Mouse (Mus musculus) kidney, postnatal 0 days (tissue): Measurements from ENCODE around the gene Cldn19. TPM values are rescaled to one million over a fixed set of nuclear protein-coding genes. Genes with fewer than 3 reads are reported as not detected.
A peak's percentile ranks its signal among the peaks of the same experiment; 100 is the strongest.

Experiments
- ATAC-seq: fragments of 200-750 bp; cut with Nextera tagmentation; replicated peaks from 2 replicates; pipeline ENCODE4 v1.8.0; 2017; ENCODE audit warnings: low read depth, moderate number of reproducible peaks, moderate TSS enrichment, moderate library complexity; ENCODE audit not compliant: low FRiP score
- DNase-seq: peaks from one replicate; pipeline ENCODE4 v3.0.0-alpha.2; 2016; ENCODE audit warnings: low spot score
- H3K27ac ChIP-seq: fragments of 300-500 bp; sonication (generic); 2 replicates; pipeline ENCODE4 v1.5.1; 2014; ENCODE audit warnings: mild to moderate bottlenecking
- H3K27me3 ChIP-seq: fragments of 300-500 bp; sonication (generic); 2 replicates; pipeline ENCODE4 v1.6.1; 2014; ENCODE audit warnings: low read length, mixed read lengths; ENCODE audit not compliant: insufficient read depth
- H3K36me3 ChIP-seq: fragments of 300-500 bp; sonication (generic); 2 replicates; pipeline ENCODE4 v1.6.1; 2014; ENCODE audit warnings: low read length, mixed read lengths; ENCODE audit not compliant: insufficient read depth
- H3K4me1 ChIP-seq: fragments of 300-500 bp; sonication (generic); replicated peaks from 2 replicates; pipeline ENCODE4 v1.6.1; 2014; ENCODE audit warnings: antibody characterized with exemption, low read length, mixed read lengths; ENCODE audit not compliant: insufficient read depth
- H3K4me2 ChIP-seq: fragments of 300-500 bp; sonication (generic); 2 replicates; pipeline ENCODE4 v1.6.1; 2014; ENCODE audit warnings: mild to moderate bottlenecking, low read length, moderate library complexity, mixed read lengths
- H3K4me3 ChIP-seq: fragments of 300-500 bp; sonication (generic); replicated peaks from 2 replicates; pipeline ENCODE4 v1.5.1; 2014; ENCODE audit warnings: low read depth, low read length
- H3K9ac ChIP-seq: fragments of 300-500 bp; sonication (generic); 2 replicates; pipeline ENCODE4 v1.6.1; 2014; ENCODE audit warnings: low read depth, low read length
- H3K9me3 ChIP-seq: fragments of 300-500 bp; sonication (generic); replicated peaks from 2 replicates; pipeline ENCODE4 v1.6.1; 2016; ENCODE audit warnings: low read length, inconsistent platforms, mixed read lengths
- CTCF ChIP-seq: IDR thresholded peaks from 2 replicates; pipeline ENCODE4 v1.5.1; 2016; ENCODE audit warnings: antibody characterized with exemption, low read depth, mild to moderate bottlenecking, moderate library complexity
- WGBS: fragments of 180-500 bp; shearing (Covaris S2); extraction: QIAGEN DNeasy Blood & Tissue Kit; methylation state at CpG from one replicate; pipeline ENCODE4 v1.1.7; 2014; 5-methylcytosine and 5-hydroxymethylcytosine counted together
- polyA plus RNA-seq: library from polyadenylated mRNA; unstranded; fragments of >200 nt; fragmentation: Nextera tagmentation; extraction: Ambion mirVana; gene quantifications from 2 replicates; pipeline ENCODE4 v1.2.1, GENCODE M21; 2015

The Cldn19 gene
- polyA plus RNA-seq = 70.2 and 72.5 TPM in 2 replicates

DNA sequence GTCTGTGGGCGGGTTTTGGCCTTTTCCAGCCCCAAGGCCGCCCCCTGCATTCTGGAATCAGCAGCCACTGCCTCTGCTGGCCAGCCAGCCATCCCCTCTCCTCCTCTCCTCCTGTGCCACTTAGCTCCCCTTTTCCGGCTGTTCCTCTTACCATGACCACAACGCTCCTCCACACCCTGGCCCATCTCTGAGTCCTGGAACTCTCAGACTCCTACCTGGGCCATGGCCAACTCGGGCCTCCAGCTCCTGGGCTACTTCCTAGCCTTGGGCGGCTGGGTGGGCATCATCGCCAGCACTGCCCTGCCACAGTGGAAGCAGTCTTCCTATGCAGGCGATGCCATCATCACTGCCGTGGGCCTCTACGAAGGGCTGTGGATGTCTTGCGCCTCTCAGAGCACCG, at the start of gene Cldn19:
Gene Cldn19, plus strand, starts transcription at position 64 of the 400 bp plus-strand sequence.
- DNase-seq (no peak), ATAC-seq (no peak)
- peak within 1 kb of the TSS; percentile 23 for H3K9ac ChIP-seq
- no peaks in the 10 kb centered on the region for H3K9me3 ChIP-seq
- peak within 1 kb of the TSS; percentile 86 for H3K27ac ChIP-seq
- H3K36me3 ChIP-seq = no peaks in the 10 kb centered on the region
- no peaks in the 10 kb centered on the region for H3K27me3 ChIP-seq
- WGBS = 66% methylated on average over 12 of the region's 12 CpGs
- H3K4me2 ChIP-seq = peak within 1 kb of the TSS; percentile 41
- peaks cover 11% of the 10 kb centered on the region; the same call in 1 of the 2 replicates for H3K4me1 ChIP-seq
- no peak for TF ChIP-seq CTCF
- H3K4me3 ChIP-seq = 0 out of 2 replicates have a peak within 1 kb of the TSS, but pooled peaks have one; percentile 14

- no peak overlapping the region for H3K4me3 ChIP-seq
- H3K4me1 ChIP-seq = peaks cover 6% of the 10 kb centered on the region; the same call in 1 of the 2 replicates
- 51% methylated on average over 8 of the region's 8 CpGs for WGBS
- ATAC-seq = 0 out of 2 replicates have a peak, but pooled peaks have one; percentile 15
- no peaks in the 10 kb centered on the region for H3K9me3 ChIP-seq
- no peak overlapping the region for H3K9ac ChIP-seq
- TF ChIP-seq CTCF = no peak
- no peak for DNase-seq
- H3K27me3 ChIP-seq = no peaks in the 10 kb centered on the region
- no peaks in the 10 kb centered on the region for H3K36me3 ChIP-seq
- no peak overlapping the region for H3K4me2 ChIP-seq
- H3K27ac ChIP-seq = no peak overlapping the region
Measured at GRCm38 (mm10) chr4:119216667-119217066, 38.5 kb upstream of the Cldn19 start.

GRCm38 (mm10) chr4:119218169-119218568, 37.0 kb upstream of the Cldn19 start, which contains the start of gene Tmem269:
TSS of gene Tmem269 (minus strand) at chr4:119218217.
- ATAC-seq (peak; percentile 61), DNase-seq (peak; percentile 15)
- Histone ChIP-seq H3K4me1 (peaks cover 6% of the 10 kb centered on the region; the same call in 1 of the 2 replicates), H3K9ac (no peak within 1 kb of the TSS), H3K36me3 (no peaks in the 10 kb centered on the region), H3K9me3 (no peaks in the 10 kb centered on the region), H3K4me2 (no peak within 1 kb of the TSS), H3K27ac (no peak within 1 kb of the TSS), H3K4me3 (no peak within 1 kb of the TSS), H3K27me3 (no peaks in the 10 kb centered on the region)
- TF ChIP-seq CTCF = no peak
- WGBS = 12% methylated on average over 11 of the region's 11 CpGs

DNA sequence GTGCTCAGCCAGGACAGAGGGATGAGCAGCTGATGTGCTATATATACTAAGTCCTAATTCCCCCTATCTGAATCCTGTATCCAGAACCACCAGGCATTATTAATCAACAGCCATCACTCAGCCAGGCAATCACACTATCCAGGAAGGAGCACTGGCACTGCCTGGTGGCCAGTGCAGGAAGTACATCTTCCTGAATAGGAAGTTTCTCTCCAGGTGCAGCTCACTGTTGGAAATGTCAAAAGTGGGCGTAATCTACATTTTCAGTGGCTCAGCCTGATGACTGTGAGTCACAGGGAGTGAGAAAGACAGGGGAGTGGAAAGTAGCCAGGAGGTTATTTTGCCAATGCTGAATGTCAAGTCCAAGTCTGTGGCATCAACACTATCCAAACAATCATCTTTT, 31.5 kb upstream of the Cldn19 start:
- Histone ChIP-seq H3K9me3 (no peaks in the 10 kb centered on the region), H3K4me3 (no peak overlapping the region), H3K9ac (no peak overlapping the region), H3K27ac (no peak overlapping the region), H3K27me3 (no peaks in the 10 kb centered on the region), H3K4me1 (no peaks in the 10 kb centered on the region), H3K36me3 (peaks cover 32% of the 10 kb centered on the region), H3K4me2 (no peak overlapping the region)
- DNase-seq (peak; percentile 59), ATAC-seq (peak; percentile 63; the same call in 1 of the 2 replicates)
- TF ChIP-seq CTCF = peak; percentile 78
- WGBS = 74% methylated on average over 1 of the region's 1 CpGs

- H3K4me2 ChIP-seq = no peak overlapping the region
- H3K36me3 ChIP-seq = peaks cover 32% of the 10 kb centered on the region
- H3K4me3 ChIP-seq = no peak overlapping the region
- H3K27me3 ChIP-seq = no peaks in the 10 kb centered on the region
- H3K9ac ChIP-seq = no peak overlapping the region
- no peaks in the 10 kb centered on the region for H3K4me1 ChIP-seq
- no peak for TF ChIP-seq CTCF
- DNase-seq = no peak
- WGBS = 98% methylated on average over 3 of the region's 3 CpGs
- H3K9me3 ChIP-seq = no peaks in the 10 kb centered on the region
- no peak for ATAC-seq
- H3K27ac ChIP-seq = no peak overlapping the region
Measured at GRCm38 (mm10) chr4:119224534-119224933, 30.7 kb upstream of the Cldn19 start.

- DNase-seq (no peak), ATAC-seq (no peak)
- peaks cover 32% of the 10 kb centered on the region for H3K36me3 ChIP-seq
- no peak for TF ChIP-seq CTCF
- no peak overlapping the region for H3K9ac ChIP-seq
- H3K4me2 ChIP-seq = no peak overlapping the region
- no peaks in the 10 kb centered on the region for H3K9me3 ChIP-seq
- 88% methylated on average over 9 of the region's 9 CpGs for WGBS
- H3K4me3 ChIP-seq = no peak overlapping the region
- H3K27me3 ChIP-seq = no peaks in the 10 kb centered on the region
- H3K4me1 ChIP-seq = no peaks in the 10 kb centered on the region
- no peak overlapping the region for H3K27ac ChIP-seq
Measured at GRCm38 (mm10) chr4:119225719-119226118, 29.5 kb upstream of the Cldn19 start.

DNA sequence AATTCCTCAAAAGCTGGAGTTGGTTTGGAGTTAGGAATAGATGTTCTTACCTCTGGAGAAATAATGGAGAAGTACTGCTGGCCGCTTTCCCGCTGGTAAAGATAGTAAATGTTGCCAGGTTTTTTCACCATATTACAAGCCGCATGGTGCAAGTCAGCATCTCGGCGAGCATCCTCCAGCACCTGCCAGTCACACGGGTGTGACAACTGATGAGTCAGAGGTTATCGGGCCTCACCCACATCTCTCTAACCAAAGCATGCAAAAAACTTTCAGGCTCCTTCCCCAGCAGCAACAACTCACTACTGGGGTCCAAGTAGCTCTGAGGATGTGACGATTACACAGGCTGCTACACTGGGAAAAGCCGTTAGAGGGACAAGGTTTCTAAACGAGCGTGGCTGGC, 28.5 kb upstream of the Cldn19 start:
- H3K27me3 ChIP-seq = no peaks in the 10 kb centered on the region
- H3K9ac ChIP-seq = no peak overlapping the region
- ATAC-seq = no peak
- no peak for DNase-seq
- peaks cover 3% of the 10 kb centered on the region; the same call in 1 of the 2 replicates for H3K4me1 ChIP-seq
- WGBS = 95% methylated on average over 11 of the region's 11 CpGs
- no peak overlapping the region for H3K27ac ChIP-seq
- H3K4me3 ChIP-seq = no peak overlapping the region
- no peak for TF ChIP-seq CTCF
- no peak overlapping the region for H3K4me2 ChIP-seq
- no peaks in the 10 kb centered on the region for H3K9me3 ChIP-seq
- peaks cover 32% of the 10 kb centered on the region for H3K36me3 ChIP-seq
